Mouse (Mus musculus) limb, embryonic 14.5 days (tissue): ENCODE measurements around the gene Tas1r2. TPM values are rescaled to one million over a fixed set of nuclear protein-coding genes. Genes with fewer than 3 reads are reported as not detected.

ENCODE experiments used
- ATAC-seq: fragments of 200-750 bp; cut with Nextera tagmentation; 2 replicates; pipeline ENCODE4 v1.8.0; 2017; ENCODE audit warnings: low read depth, moderate number of reproducible peaks, moderate TSS enrichment; ENCODE audit not compliant: low FRiP score
- DNase-seq: peaks from one replicate; pipeline ENCODE4 v3.0.0-alpha.2; 2015; ENCODE audit warnings: low spot score
- H3K27ac ChIP-seq: fragments of 300-500 bp; sonication (generic); replicated peaks from 2 replicates; pipeline ENCODE4 v1.5.1; 2014; ENCODE audit warnings: low read depth, mild to moderate bottlenecking, low read length, moderate library complexity, mixed read lengths
- H3K27me3 ChIP-seq: fragments of 300-500 bp; sonication (generic); 2 replicates; pipeline ENCODE4 v1.6.1; 2014; ENCODE audit warnings: low read length, mixed read lengths; ENCODE audit not compliant: control insufficient read depth, insufficient read depth
- H3K36me3 ChIP-seq: fragments of 300-500 bp; sonication (generic); 2 replicates; pipeline ENCODE4 v1.6.1; 2014; ENCODE audit warnings: mild to moderate bottlenecking, low read length, moderate library complexity, mixed read lengths; ENCODE audit not compliant: control insufficient read depth, insufficient read depth
- H3K4me1 ChIP-seq: fragments of 300-500 bp; sonication (generic); 2 replicates; pipeline ENCODE4 v1.6.1; 2014; ENCODE audit warnings: antibody characterized with exemption, low read length, mixed read lengths; ENCODE audit not compliant: control insufficient read depth, insufficient read depth
- H3K4me2 ChIP-seq: fragments of 300-500 bp; sonication (generic); replicated peaks from 2 replicates; pipeline ENCODE4 v1.6.1; 2014; ENCODE audit warnings: low read depth, mild to moderate bottlenecking, low read length, moderate library complexity; ENCODE audit not compliant: severe bottlenecking
- H3K4me3 ChIP-seq: fragments of 300-500 bp; sonication (generic); replicated peaks from 2 replicates; pipeline ENCODE4 v1.5.1; 2014; ENCODE audit warnings: low read length
- H3K9ac ChIP-seq: fragments of 300-500 bp; sonication (generic); 2 replicates; pipeline ENCODE4 v1.6.1; 2014; ENCODE audit warnings: mild to moderate bottlenecking, low read depth, low read length, moderate library complexity; ENCODE audit not compliant: severe bottlenecking
- H3K9me3 ChIP-seq: fragments of 300-500 bp; sonication (generic); 2 replicates; pipeline ENCODE4 v1.6.1; 2016; ENCODE audit warnings: low read length; ENCODE audit not compliant: control insufficient read depth
- POLR2A ChIP-seq: fragments of 200-500 bp; IDR thresholded peaks from 2 replicates; pipeline ENCODE4 v1.8.0; 2012; ENCODE audit warnings: inconsistent platforms, mild to moderate bottlenecking, moderate library complexity, borderline replicate concordance; ENCODE audit not compliant: insufficient read depth, insufficient read length; ENCODE audit errors: extremely low read depth
- WGBS: fragments of 180-500 bp; shearing (Covaris S2); extraction: QIAGEN DNeasy Blood & Tissue Kit; methylation state at CpG from one replicate; pipeline ENCODE4 v1.1.7; 2014; 5-methylcytosine and 5-hydroxymethylcytosine counted together
- polyA plus RNA-seq, 2 experiments: library from polyadenylated mRNA; depleted of rRNA in 1 of 2; stranded (reverse) in 1 of 2; unstranded in 1 of 2; fragments of >200 nt; fragmentation: Nextera tagmentation in 1 of 2; extraction: Ambion mirVana in 1 of 2; gene quantifications; 2 replicates each; pipeline versions ENCODE4 v1.2.1 to v1.2.3; 2012 to 2014

Tas1r2 gene
- polyA plus RNA-seq, 2 experiments, result 0.04 TPM; not detected in 1

DNA sequence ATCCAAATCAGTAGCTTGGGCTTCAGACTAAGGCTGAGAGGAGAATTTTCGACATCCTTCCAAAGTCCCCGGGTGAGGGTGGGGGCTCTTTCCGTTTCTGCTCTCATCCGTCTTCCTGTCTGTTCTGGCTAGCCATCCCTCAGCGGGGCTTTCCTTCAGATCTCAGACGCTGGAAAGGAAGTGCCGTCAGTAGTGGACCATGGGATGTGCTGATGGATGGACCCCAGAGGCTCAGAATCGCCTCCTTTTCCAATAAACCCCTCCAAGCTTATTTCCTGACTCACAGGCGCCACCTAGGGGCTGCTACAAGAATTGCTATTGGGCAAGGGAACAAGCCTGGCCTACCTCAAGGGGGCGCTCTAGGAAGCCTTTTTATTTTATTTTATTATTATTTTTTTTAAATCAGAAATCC is 41.8 kb upstream of the Tas1r2 start:
- no peak for TF ChIP-seq POLR2A
- no peak overlapping the region for H3K27ac ChIP-seq

DNA sequence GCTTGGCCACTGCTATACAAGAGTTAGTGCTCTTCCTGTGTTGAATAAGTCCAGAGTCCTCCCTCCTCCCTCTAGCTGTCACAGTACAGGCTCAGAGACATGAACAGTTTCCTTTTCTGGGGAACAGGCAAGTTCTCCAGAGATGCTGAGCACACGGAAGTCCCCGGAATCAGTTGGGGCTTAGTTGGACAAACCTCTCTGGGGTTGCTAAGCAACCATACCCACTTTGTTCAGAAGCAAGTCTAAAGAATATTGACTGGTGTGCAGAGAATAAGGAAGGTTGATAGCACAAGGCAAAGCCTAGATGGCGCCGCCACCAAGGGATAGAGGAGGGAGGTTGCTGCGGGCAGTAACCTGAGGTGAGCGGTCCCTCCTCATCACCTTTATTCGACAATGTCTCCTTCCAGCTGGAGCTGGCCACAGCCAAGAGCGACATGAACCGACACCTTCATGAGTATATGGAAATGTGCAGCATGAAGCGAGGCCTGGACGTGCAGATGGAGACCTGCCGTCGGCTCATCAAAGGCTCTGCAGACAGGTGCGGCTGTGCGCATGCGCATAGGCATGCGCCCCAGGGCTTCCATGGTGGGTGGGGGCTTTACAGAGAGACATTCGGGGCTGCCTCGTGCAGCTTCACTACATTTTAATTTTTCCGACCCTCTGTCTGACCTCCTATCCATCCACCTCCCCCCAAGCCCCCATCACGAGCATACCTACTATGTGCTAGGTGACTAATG is 38.6 kb upstream of the Tas1r2 start:
- DNase-seq, result no peak
- WGBS, result 92% methylated on average over 21 of the region's 21 CpGs
- Histone ChIP-seq H3K4me3 (no peak overlapping the region), H3K4me2 (no peak overlapping the region), H3K27ac (no peak overlapping the region), H3K27me3 (no peaks in the 10 kb centered on the region), H3K4me1 (peaks cover 3% of the 10 kb centered on the region; the same call in 1 of the 2 replicates), H3K9ac (no peak overlapping the region), H3K9me3 (no peaks in the 10 kb centered on the region), H3K36me3 (peaks cover 38% of the 10 kb centered on the region)
- TF ChIP-seq POLR2A, result no peak
- ATAC-seq, result no peak

More for the DNA sequence above, 41.8 kb upstream of the Tas1r2 start:
- Histone ChIP-seq H3K36me3 (peaks cover 49% of the 10 kb centered on the region), H3K9me3 (no peaks in the 10 kb centered on the region), H3K4me3 (peak overlapping the region; percentile 7; the same call in 1 of the 2 replicates), H3K27me3 (no peaks in the 10 kb centered on the region), H3K9ac (no peak overlapping the region), H3K4me1 (peaks cover 3% of the 10 kb centered on the region; the same call in 1 of the 2 replicates), H3K4me2 (peak overlapping the region; percentile 45)
- DNase-seq, result peak; percentile 88
- WGBS, result 1% methylated on average over 10 of the region's 10 CpGs
- ATAC-seq, result peak; percentile 72

DNA sequence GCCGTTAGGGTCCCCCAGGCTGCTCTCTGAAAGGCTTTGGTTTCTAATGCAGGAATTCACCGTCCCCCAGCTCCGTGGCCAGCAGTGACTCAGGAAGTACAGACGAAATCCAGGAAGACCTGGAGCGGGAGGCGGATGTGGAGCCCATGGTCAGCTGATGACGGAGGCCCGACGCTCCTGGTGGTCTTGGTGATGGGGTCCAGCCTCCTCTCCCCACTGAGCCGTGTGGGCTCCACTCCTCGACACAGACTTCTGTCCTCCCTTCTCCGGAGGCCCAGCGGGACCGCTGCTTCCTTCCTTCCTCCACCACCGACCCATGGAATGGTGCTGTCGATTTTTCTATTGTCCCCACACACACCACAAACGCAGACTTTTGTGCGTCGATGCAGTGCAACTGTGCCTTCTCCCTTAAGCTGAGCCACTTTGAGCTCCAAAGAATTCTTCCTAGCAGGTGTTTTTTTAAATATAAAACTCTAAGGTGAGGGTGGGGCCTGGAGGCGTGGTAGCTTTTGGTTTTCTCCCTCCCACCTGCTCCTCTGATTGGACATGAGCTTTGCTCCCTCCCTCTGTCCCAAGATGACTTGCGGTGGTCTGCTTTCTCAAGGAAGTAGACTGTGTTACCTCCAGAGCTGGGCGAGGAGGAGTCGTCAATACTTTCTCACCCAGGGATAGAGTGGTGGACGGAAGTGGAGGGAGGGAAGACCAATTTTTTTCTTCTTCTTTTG is 36.9 kb upstream of the Tas1r2 start:
- H3K27me3 ChIP-seq, result no peaks in the 10 kb centered on the region
- H3K36me3 ChIP-seq, result peaks cover 38% of the 10 kb centered on the region
- 18% methylated on average over 24 of the region's 24 CpGs for whole genome bisulfite sequencing
- H3K9me3 ChIP-seq, result no peaks in the 10 kb centered on the region
- H3K4me2 ChIP-seq, result peak overlapping the region; percentile 44
- peak; percentile 51 for DNase-seq
- H3K27ac ChIP-seq, result 0 out of 2 replicates have a peak overlapping the region, but pooled peaks have one; percentile 48
- peak; percentile 75 for ATAC-seq
- H3K4me1 ChIP-seq, result peaks cover 3% of the 10 kb centered on the region; the same call in 1 of the 2 replicates
- H3K4me3 ChIP-seq, result peak overlapping the region; percentile 23
- no peak for TF ChIP-seq POLR2A
- peak overlapping the region; percentile 40 for H3K9ac ChIP-seq

DNA sequence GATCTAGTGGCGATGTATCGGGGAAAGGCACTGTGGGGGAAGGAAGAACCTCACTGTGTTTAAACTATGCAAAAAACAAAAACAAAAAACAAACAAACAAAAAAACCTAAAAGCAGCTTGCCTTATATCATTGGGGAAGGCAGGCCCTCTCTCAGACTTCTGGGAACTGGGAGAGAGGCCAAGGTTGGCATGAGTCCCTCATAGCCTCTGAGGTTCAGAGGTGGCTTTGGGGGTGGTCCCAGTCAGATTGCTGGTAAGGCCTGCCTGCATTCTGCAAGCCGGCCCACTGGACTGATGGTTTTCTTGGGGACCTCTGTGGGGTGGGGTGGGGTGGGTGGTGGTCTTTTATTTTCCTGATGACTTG is 36.4 kb upstream of the Tas1r2 start:
- DNase-seq (no peak), ATAC-seq (no peak)
- peak overlapping the region; percentile 40; the same call in 1 of the 2 replicates for H3K9ac ChIP-seq
- no peaks in the 10 kb centered on the region for H3K27me3 ChIP-seq
- peak overlapping the region; percentile 23; the same call in 1 of the 2 replicates for H3K4me3 ChIP-seq
- H3K36me3 ChIP-seq, result peaks cover 38% of the 10 kb centered on the region
- WGBS, result 60% methylated on average over 3 of the region's 3 CpGs
- TF ChIP-seq POLR2A, result no peak
- H3K4me1 ChIP-seq, result peaks cover 3% of the 10 kb centered on the region; the same call in 1 of the 2 replicates
- peak overlapping the region; percentile 44 for H3K4me2 ChIP-seq
- H3K9me3 ChIP-seq, result no peaks in the 10 kb centered on the region
- H3K27ac ChIP-seq, result no peak overlapping the region

DNA sequence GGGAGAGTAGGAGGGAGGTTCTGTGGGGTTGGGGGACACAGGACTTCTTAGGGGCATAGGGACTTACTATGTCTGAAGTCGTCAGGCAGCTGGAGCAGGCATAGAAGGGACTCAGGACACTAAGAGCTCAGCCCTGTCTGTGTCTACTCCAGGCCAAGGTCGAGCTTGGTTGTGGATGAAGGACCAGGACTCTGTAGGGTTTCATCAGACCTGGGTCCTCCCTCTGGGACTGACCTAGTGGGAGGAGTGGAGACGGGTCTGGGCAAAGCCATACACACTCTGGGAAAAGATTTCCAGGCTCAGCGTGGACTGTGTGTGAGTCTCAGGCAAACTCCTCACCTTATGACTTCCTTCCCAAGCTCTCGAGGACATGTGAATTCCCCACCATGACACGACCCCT is 33.6 kb upstream of the Tas1r2 start:
- no peak overlapping the region for H3K4me3 ChIP-seq
- H3K27me3 ChIP-seq, result no peaks in the 10 kb centered on the region
- H3K27ac ChIP-seq, result no peak overlapping the region
- peaks cover 21% of the 10 kb centered on the region for H3K36me3 ChIP-seq
- no peak overlapping the region for H3K4me2 ChIP-seq
- H3K9me3 ChIP-seq, result no peaks in the 10 kb centered on the region
- ATAC-seq, result no peak
- TF ChIP-seq POLR2A, result no peak
- H3K4me1 ChIP-seq, result peaks cover 15% of the 10 kb centered on the region
- DNase-seq, result no peak
- no peak overlapping the region for H3K9ac ChIP-seq
- WGBS, result 78% methylated on average over 6 of the region's 6 CpGs
